Mouse (Mus musculus) regulatory T cell (primary cell): ENCODE data around the gene Bax.
"Not testable (repeated sequence)": the region's sequence is repeated elsewhere in the genome, so short reads cannot be mapped to it uniquely, and the experiment has no call there.

Source experiments
- in situ Hi-C: fragments of 300-600 bp; cut with MboI, MseI; formaldehyde crosslinking; loops from one replicate; pipeline ENCODE4 v1.15.1; 2025; ENCODE audit warnings: high pct_unique_total_duplicates

Gene Bax

GRCm38 (mm10) chr7:45466283-45467089 is at the start of gene Bax:
Gene Bax, minus strand, starts transcription at chr7:45466898.
- in situ Hi-C loops = no loop called here

DNA sequence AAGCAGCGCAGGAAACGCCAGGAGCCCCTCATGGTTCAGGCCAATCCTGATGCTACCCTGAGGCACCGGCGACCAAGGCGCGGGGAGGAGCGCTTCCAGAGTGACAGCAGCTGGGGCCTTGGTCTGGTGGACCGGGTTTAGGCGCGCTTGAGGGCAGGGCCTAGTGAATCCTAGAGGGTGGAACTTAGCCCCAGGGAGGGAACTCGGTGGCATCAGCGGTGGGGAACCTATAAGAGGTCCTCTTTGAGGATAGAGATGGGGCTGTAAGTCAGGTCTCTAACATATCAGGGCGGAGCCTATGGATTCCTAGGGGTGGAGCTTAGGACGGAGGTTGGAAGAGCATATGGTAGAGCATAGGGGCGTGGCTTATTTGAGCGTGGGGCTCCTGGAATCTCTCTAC is 48.7 kb upstream of the Bax start:
- in situ Hi-C loops = loop anchor here (5.0 to 10.0 kb wide), 2 partner anchors 38 to 1261 kb away; partner anchors contain the start of gene Acp4

DNA sequence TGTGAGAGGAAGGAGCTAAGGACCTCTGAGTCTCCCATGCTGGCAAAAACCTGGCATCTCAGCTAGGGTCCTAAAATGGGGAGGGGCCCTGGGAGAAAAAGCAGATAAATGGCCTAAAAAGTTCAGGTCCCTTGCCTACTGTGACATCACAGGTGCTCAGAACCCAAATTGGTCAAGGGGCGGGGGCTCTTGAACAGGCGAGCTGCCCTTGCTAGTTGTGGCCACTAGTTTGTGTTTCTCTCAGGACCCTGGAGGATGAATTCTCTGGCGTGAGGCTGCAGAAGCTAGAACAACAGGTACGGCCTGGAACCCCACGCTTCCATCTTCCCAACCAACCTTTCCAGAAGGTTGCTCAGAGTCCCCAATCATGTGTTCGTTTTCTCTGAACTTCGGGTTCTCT is 47.7 kb upstream of the Bax start:
- in situ Hi-C loops = loop anchor here (10.0 kb wide), 1 partner anchor 1260 kb away; the partner anchor contains the start of gene Acp4

- in situ Hi-C loops = loop anchor here (10.0 kb wide), 2 partner anchors 1255 to 1325 kb away; partner anchors contain the start of gene Acp4
These were observed 43.5 kb upstream of the Bax start, which contains the start of gene Nucb1 for GRCm38 (mm10) chr7:45509912-45510787. Gene Nucb1, minus strand, starts transcription at chr7:45510406.

GRCm38 (mm10) chr7:45509181-45509882 is 42.6 kb upstream of the Bax start:
- in situ Hi-C loops = loop anchor here (10.0 kb wide), 1 partner anchor 1325 kb away; no protein-coding TSS in a partner anchor

DNA sequence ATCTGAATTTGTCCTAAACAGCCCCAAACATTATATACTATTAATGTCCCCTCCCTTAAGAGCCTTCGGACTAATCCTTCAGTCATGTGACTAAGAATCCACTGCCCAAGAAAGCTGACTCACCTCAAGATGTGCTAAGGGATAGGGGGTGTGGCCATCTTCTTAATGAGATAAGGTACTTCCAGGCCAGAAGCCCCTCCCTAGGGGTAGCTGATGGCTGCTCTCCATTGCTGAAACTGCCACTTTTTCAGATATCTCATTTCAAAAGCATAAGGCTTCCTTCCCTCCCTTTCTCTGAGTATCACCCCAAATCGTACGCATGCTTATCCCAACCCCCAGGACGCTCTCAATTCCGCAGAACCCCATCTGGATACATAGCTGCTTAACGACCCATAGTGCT is 41.9 kb upstream of the Bax start:
- in situ Hi-C loops = loop anchor here (10.0 kb wide), 1 partner anchor 1326 kb away; no protein-coding TSS in a partner anchor

DNA sequence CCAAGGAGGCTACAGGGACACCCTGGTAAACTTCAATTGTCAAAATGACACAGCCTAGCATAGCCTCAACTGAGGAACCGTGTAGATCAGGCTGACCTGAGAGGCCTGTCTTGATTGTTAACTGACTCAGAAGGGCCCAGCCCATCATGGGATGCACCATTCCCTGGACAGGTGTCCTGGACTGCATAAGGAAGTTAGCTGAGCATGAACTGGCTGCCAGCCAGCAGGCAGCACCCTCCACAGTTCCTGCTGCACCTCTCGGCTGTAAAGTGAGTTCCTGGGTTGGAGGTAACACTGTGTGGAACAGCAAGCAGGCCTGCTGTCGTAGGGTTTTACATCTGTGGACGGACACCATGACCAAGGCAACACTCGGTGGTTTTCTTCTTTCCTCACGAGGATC is 40.9 kb upstream of the Bax start:
- in situ Hi-C loops = loop anchor here (10.0 kb wide), 1 partner anchor 1327 kb away; no protein-coding TSS in a partner anchor

- in situ Hi-C loops = no loop called here
These were observed 31.7 kb upstream of the Bax start for GRCm38 (mm10) chr7:45498427-45498826.

DNA sequence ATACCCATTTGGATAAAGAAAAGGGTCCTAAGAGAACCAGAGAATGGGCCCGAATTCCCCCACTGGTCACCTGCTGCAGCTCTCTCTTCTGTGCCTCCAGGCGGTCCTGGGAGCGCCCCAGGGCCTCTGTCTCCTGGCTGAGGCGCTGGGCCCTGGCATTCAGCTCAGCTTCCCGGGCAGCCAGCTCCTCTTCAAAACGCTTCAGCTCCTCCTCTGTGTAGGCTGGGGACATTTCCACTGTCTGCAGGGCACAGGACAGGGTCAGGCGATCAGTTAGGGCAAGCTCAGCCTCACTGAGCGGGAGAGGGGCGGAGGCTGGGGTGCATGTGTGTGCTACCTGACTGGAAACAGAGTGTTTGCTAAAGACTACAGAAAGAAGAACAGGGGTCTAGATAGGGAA is 27.9 kb upstream of the Bax start:
- in situ Hi-C loops = no loop called here

GRCm38 (mm10) chr7:45492951-45493350 is 26.3 kb upstream of the Bax start:
- in situ Hi-C loops = no loop called here

- in situ Hi-C loops = no loop called here
These were observed 25.6 kb upstream of the Bax start for GRCm38 (mm10) chr7:45492225-45492844.

- in situ Hi-C loops = no loop called here
These were observed 24.6 kb upstream of the Bax start for GRCm38 (mm10) chr7:45491264-45491663.

- in situ Hi-C loops = no loop called here
These were observed 24.1 kb upstream of the Bax start for GRCm38 (mm10) chr7:45490822-45491221.

DNA sequence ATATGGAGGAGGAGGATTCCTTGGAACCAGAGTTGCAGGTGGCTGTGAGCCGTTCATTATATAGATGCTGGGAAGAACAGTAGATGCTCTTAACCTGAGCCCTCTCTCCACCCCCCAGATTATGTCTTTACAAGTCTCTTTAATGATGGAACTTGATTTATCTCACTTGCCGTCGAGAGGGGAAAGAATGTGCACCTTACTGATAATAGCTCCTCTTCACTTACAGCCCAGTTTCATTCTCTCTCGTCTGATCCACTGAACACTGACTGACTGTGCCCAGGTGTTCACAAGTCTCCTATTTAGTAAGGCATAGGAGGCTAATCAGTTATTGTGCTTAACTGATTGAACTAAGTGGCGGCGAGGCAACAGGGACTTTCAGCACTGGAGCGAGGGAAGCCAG is 22.9 kb upstream of the Bax start:
- in situ Hi-C loops = no loop called here

- in situ Hi-C loops = no loop called here
These were observed 21.9 kb upstream of the Bax start, which contains the start of gene Dhdh for GRCm38 (mm10) chr7:45488293-45489204. Gene Dhdh, minus strand, starts transcription at chr7:45488805.

DNA sequence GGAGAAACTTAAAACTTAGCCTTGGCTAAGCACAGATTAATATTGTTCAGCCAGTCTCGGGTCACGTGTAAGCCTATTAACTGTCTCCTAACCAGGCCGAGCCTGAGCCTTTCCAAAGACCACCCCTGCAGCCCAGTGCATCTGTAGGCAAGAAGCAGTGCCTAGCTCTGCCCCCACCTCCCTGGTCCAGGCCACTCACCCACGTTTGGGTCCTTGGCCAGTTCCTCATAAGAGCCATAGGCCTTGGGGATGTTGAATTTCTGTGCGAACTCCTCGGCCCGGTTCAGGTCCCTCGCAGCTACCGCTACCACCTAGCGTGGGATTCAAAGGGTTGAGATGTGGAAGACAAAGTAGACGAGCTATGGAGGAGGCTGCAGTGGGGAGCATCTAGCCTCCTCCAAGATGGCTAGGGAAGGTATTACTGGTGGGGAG is 21.2 kb upstream of the Bax start:
- in situ Hi-C loops = no loop called here

DNA sequence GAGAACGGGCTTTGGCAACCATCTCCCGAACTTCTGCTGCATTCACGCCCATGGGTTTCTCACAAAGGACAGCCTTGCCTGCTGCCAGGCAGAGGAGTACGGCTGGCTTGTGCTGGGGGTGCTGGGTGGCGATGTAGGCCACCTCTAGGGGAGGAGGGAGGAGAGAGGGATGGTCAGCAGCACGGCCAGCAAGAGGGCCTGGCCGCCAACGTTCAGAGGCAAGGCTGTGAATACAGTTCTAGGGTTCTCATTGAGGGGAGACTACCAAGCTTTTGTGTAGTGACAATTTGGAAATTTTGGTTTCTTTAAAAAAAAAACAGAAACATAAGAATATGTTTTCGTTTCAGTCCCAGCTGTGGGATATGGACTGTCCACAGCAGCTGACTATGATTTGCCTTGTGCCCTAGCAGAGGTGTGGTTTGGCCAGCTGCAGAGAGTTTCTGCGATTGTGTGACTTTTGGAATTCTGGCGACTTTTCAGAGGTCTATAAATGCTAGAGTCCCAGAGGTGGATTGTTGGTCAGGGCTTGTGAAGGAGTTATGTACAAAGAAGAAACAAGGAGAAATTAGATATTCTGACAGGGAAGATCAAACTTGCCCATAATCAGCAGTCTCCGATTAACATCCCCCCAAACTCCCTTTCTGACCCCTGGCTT is 20.2 kb upstream of the Bax start, which contains the start of gene Gm45808:
Gene Gm45808 (minus strand): TSS at position 51 of the 655 bp plus-strand sequence.
- in situ Hi-C loops = no loop called here

- in situ Hi-C loops = no loop called here
These were observed 19.5 kb upstream of the Bax start for GRCm38 (mm10) chr7:45486158-45486557.

GRCm38 (mm10) chr7:45484985-45485384 is 18.3 kb upstream of the Bax start:
- in situ Hi-C loops = not testable (repeated sequence)
